Mouse (Mus musculus): ENCODE measurements around the gene Igbp1. TPM values are rescaled to one million over a fixed set of nuclear protein-coding genes. Genes with fewer than 3 reads are reported as not detected.

The Igbp1 gene
- polyA plus RNA-seq, 1 experiment from 2014 or later, result 33.2 TPM

DNA sequence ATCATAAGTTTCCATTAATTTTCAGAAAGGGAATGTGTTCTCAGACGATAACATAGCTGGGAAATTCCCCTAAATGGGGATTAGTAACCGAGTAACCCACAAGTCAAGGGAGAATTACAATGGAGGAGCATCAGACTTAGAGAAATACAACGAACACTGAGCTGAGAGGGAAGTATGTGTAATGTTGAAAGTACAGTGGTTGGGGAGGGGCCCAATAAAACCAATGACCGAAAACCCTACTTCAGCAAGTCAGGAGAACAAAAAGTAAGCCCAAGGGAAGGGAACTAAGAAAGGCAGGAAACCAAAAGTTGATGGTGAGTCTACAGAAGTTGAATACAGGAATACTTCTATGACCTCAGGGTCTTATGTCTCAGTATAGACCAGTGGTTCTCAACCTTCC lies 14.1 kb downstream of the Igbp1 start:
- peaks cover 3% of the 10 kb centered on the region; the same call in 1 of the 2 replicates for H3K27me3 ChIP-seq (ENCODE audit: control insufficient read depth, insufficient read depth, low read length)
- no peaks in the 10 kb centered on the region for H3K9me3 ChIP-seq (replicated peaks; ENCODE audit: control insufficient read depth, low read length)
- no peak overlapping the region for H3K9ac ChIP-seq (ENCODE audit: low read length)
- ATAC-seq (ENCODE audit: insufficient read depth, low FRiP score), result no peak
- 86% methylated on average over 4 of the region's 4 CpGs for WGBS
- no peaks in the 10 kb centered on the region for H3K36me3 ChIP-seq (ENCODE audit: control insufficient read depth, insufficient read depth, low read length)
- no peak overlapping the region for H3K4me3 ChIP-seq (replicated peaks; ENCODE audit: low read length)
- no peak overlapping the region for H3K4me2 ChIP-seq (ENCODE audit: low read depth, low read length)
- H3K27ac ChIP-seq (ENCODE audit: low read length), result no peak overlapping the region
- H3K4me1 ChIP-seq (ENCODE audit: control insufficient read depth, insufficient read depth, low read length), result no peaks in the 10 kb centered on the region

DNA sequence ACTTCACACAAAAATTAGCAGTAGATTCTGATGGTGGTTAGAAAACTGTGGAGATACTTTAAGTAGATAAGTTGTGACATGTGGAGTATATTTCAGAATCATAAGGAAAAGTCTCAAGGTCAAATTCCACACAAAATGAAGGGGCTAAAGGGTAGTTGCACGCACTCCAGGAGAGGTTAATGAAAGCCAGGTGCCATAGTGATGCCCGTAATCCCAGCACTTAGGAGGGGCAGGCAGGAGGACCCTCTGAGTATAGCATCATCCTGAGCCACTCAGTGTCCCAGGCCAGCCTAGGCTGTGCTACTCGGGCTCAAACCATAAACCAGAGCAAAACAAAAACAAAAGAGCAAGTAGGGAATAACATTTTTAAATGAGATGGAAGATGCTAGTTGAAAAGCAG lies 15.8 kb downstream of the Igbp1 start:
- no peak overlapping the region for H3K4me2 ChIP-seq (ENCODE audit: low read depth, low read length)
- ATAC-seq (ENCODE audit: insufficient read depth, low FRiP score), result no peak
- H3K9ac ChIP-seq (ENCODE audit: low read length), result no peak overlapping the region
- H3K4me3 ChIP-seq (replicated peaks; ENCODE audit: low read length), result no peak overlapping the region
- no peaks in the 10 kb centered on the region for H3K4me1 ChIP-seq (ENCODE audit: control insufficient read depth, insufficient read depth, low read length)
- peaks cover 3% of the 10 kb centered on the region; the same call in 1 of the 2 replicates for H3K27me3 ChIP-seq (ENCODE audit: control insufficient read depth, insufficient read depth, low read length)
- H3K9me3 ChIP-seq (replicated peaks; ENCODE audit: control insufficient read depth, low read length), result no peaks in the 10 kb centered on the region
- no peaks in the 10 kb centered on the region for H3K36me3 ChIP-seq (ENCODE audit: control insufficient read depth, insufficient read depth, low read length)
- WGBS, result 87% methylated on average over 3 of the region's 3 CpGs
- no peak overlapping the region for H3K27ac ChIP-seq (ENCODE audit: low read length)

DNA sequence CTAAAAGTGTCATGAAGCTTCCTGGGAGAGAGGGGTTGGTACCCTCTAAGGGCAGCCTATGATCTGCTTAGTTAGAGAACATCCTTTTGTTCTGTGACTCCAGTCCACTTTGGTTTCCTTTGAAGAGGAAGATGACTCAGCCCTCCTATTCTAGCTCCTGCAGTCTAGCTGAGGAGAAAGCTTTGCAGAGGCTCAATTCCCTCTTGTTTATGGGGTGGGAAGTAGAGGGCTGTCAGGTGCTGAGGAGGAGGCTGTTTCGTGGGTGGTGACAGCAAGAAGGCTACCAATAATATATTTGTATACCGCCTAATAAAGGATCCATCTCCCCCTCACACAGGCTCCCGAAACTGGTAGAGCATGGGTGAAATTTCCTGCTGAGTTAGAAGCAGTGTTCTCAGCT lies 22.6 kb downstream of the Igbp1 start:
- WGBS, result 85% methylated on average over 3 of the region's 3 CpGs
- no peaks in the 10 kb centered on the region for H3K9me3 ChIP-seq (replicated peaks; ENCODE audit: control insufficient read depth, low read length)
- no peak overlapping the region for H3K27ac ChIP-seq (ENCODE audit: low read length)
- H3K36me3 ChIP-seq (ENCODE audit: control insufficient read depth, insufficient read depth, low read length), result peaks cover 4% of the 10 kb centered on the region; the same call in 1 of the 2 replicates
- no peak overlapping the region for H3K9ac ChIP-seq (ENCODE audit: low read length)
- H3K27me3 ChIP-seq (ENCODE audit: control insufficient read depth, insufficient read depth, low read length), result no peaks in the 10 kb centered on the region; the same call in 1 of the 2 replicates
- no peaks in the 10 kb centered on the region for H3K4me1 ChIP-seq (ENCODE audit: control insufficient read depth, insufficient read depth, low read length)
- ATAC-seq (ENCODE audit: insufficient read depth, low FRiP score), result no peak
- no peak overlapping the region for H3K4me3 ChIP-seq (replicated peaks; ENCODE audit: low read length)
- H3K4me2 ChIP-seq (ENCODE audit: low read depth, low read length), result no peak overlapping the region

GRCm38 (mm10) chrX:100517626-100518025 lies 23.5 kb downstream of the Igbp1 start:
- no peak for ATAC-seq (ENCODE audit: insufficient read depth, low FRiP score)
- Histone ChIP-seq H3K36me3 (ENCODE audit: control insufficient read depth, insufficient read depth, low read length) (peaks cover 4% of the 10 kb centered on the region; the same call in 1 of the 2 replicates), H3K27me3 (ENCODE audit: control insufficient read depth, insufficient read depth, low read length) (no peaks in the 10 kb centered on the region; the same call in 1 of the 2 replicates), H3K4me3 (replicated peaks; ENCODE audit: low read length) (no peak overlapping the region), H3K9me3 (replicated peaks; ENCODE audit: control insufficient read depth, low read length) (no peaks in the 10 kb centered on the region), H3K9ac (ENCODE audit: low read length) (no peak overlapping the region), H3K4me1 (ENCODE audit: control insufficient read depth, insufficient read depth, low read length) (no peaks in the 10 kb centered on the region), H3K27ac (ENCODE audit: low read length) (no peak overlapping the region), H3K4me2 (ENCODE audit: low read depth, low read length) (no peak overlapping the region)
- 91% methylated on average over 6 of the region's 6 CpGs for WGBS

- Histone ChIP-seq H3K4me3 (replicated peaks; ENCODE audit: low read length) (no peak overlapping the region), H3K9me3 (replicated peaks; ENCODE audit: control insufficient read depth, low read length) (no peaks in the 10 kb centered on the region), H3K4me2 (ENCODE audit: low read depth, low read length) (no peak overlapping the region), H3K27ac (ENCODE audit: low read length) (no peak overlapping the region), H3K36me3 (ENCODE audit: control insufficient read depth, insufficient read depth, low read length) (peaks cover 4% of the 10 kb centered on the region; the same call in 1 of the 2 replicates), H3K27me3 (ENCODE audit: control insufficient read depth, insufficient read depth, low read length) (no peaks in the 10 kb centered on the region; the same call in 1 of the 2 replicates), H3K4me1 (ENCODE audit: control insufficient read depth, insufficient read depth, low read length) (no peaks in the 10 kb centered on the region), H3K9ac (ENCODE audit: low read length) (no peak overlapping the region)
- no peak for ATAC-seq (ENCODE audit: insufficient read depth, low FRiP score)
- 82% methylated on average over 2 of the region's 2 CpGs for WGBS
Observed at GRCm38 (mm10) chrX:100518532-100518931, 24.4 kb downstream of the Igbp1 start.

DNA sequence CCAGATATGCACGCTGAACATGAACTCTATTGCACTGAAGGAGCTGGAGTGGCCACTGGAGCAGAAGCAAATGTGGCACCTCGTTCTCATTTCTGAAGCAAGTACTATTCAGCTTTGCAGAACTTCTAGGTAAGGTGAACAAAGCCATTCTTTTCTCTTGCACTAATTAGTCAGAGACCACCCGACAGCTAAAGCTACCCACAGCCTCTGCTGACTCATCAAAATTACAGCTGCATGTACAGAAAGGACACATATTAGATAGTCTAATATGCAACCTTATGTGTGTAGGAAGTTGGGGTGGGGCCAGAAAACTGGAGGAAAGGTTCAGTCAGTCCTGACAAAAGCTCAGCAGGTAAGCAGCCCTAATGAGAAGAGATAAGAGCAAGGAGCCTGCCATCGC lies 30.4 kb downstream of the Igbp1 start, which contains the start of gene Dgat2l6:
TSS of gene Dgat2l6 (plus strand) at position 368 of the 400 bp plus-strand sequence.
- peaks cover 3% of the 10 kb centered on the region; the same call in 1 of the 2 replicates for H3K27me3 ChIP-seq (ENCODE audit: control insufficient read depth, insufficient read depth, low read length)
- no peak within 1 kb of the TSS for H3K4me2 ChIP-seq (ENCODE audit: low read depth, low read length)
- no peaks in the 10 kb centered on the region for H3K36me3 ChIP-seq (ENCODE audit: control insufficient read depth, insufficient read depth, low read length)
- no peaks in the 10 kb centered on the region for H3K4me1 ChIP-seq (ENCODE audit: control insufficient read depth, insufficient read depth, low read length)
- H3K9ac ChIP-seq (ENCODE audit: low read length), result no peak within 1 kb of the TSS
- H3K9me3 ChIP-seq (replicated peaks; ENCODE audit: control insufficient read depth, low read length), result no peaks in the 10 kb centered on the region
- WGBS, result 87% methylated on average over 4 of the region's 4 CpGs
- H3K27ac ChIP-seq (ENCODE audit: low read length), result no peak within 1 kb of the TSS
- no peak for ATAC-seq (ENCODE audit: insufficient read depth, low FRiP score)
- no peak within 1 kb of the TSS for H3K4me3 ChIP-seq (replicated peaks; ENCODE audit: low read length)

- no peak overlapping the region for H3K4me2 ChIP-seq (ENCODE audit: low read depth, low read length)
- WGBS, result 71% methylated on average over 3 of the region's 3 CpGs
- no peaks in the 10 kb centered on the region for H3K4me1 ChIP-seq (ENCODE audit: control insufficient read depth, insufficient read depth, low read length)
- ATAC-seq (ENCODE audit: insufficient read depth, low FRiP score), result no peak
- H3K9me3 ChIP-seq (replicated peaks; ENCODE audit: control insufficient read depth, low read length), result no peaks in the 10 kb centered on the region
- no peak overlapping the region for H3K27ac ChIP-seq (ENCODE audit: low read length)
- no peaks in the 10 kb centered on the region for H3K36me3 ChIP-seq (ENCODE audit: control insufficient read depth, insufficient read depth, low read length)
- no peak overlapping the region for H3K4me3 ChIP-seq (replicated peaks; ENCODE audit: low read length)
- no peak overlapping the region for H3K9ac ChIP-seq (ENCODE audit: low read length)
- no peaks in the 10 kb centered on the region for H3K27me3 ChIP-seq (ENCODE audit: control insufficient read depth, insufficient read depth, low read length)
Observed at GRCm38 (mm10) chrX:100556026-100556425, 61.9 kb downstream of the Igbp1 start.

DNA sequence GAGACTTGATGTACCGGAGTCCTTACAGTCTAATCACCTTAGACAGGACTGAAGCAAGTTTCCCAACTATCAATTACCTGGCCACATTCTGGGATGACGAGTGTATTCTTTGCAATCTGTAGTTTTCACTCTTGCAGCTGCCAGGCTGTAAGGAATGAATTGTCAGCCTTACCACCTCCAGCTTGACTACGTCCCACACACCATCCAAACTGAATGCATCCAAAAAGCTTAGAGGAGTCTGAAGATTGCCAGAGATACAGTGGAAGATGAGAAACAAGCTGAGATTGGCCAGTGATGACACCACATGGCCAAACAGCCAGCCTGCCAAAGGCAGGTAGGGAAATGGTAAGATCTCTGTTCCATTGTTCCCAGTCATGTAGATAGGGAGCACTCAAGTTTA lies 71.6 kb downstream of the Igbp1 start:
- Histone ChIP-seq H3K4me3 (replicated peaks; ENCODE audit: low read length) (no peak overlapping the region), H3K27me3 (ENCODE audit: control insufficient read depth, insufficient read depth, low read length) (no peaks in the 10 kb centered on the region), H3K36me3 (ENCODE audit: control insufficient read depth, insufficient read depth, low read length) (no peaks in the 10 kb centered on the region), H3K4me2 (ENCODE audit: low read depth, low read length) (no peak overlapping the region), H3K9me3 (replicated peaks; ENCODE audit: control insufficient read depth, low read length) (no peaks in the 10 kb centered on the region), H3K9ac (ENCODE audit: low read length) (no peak overlapping the region), H3K4me1 (ENCODE audit: control insufficient read depth, insufficient read depth, low read length) (no peaks in the 10 kb centered on the region), H3K27ac (ENCODE audit: low read length) (no peak overlapping the region)
- ATAC-seq (ENCODE audit: insufficient read depth, low FRiP score), result no peak
- 74% methylated on average over 3 of the region's 3 CpGs for WGBS
